Mouse (Mus musculus): ENCODE measurements at regions not wholly inside any gene's neighbourhood (a gene's known extent, or its start where the extent isn't known, plus 50 kb on each side); places are given as distances from the start of the nearest gene placed in this dataset.
A peak's percentile ranks its signal among the peaks of the same experiment; 100 is the strongest.

- no peak for DNase-seq
Measured at GRCm38 (mm10) chr8:9152313-9152925, 462.1 kb upstream of the Arglu1 start.

DNA sequence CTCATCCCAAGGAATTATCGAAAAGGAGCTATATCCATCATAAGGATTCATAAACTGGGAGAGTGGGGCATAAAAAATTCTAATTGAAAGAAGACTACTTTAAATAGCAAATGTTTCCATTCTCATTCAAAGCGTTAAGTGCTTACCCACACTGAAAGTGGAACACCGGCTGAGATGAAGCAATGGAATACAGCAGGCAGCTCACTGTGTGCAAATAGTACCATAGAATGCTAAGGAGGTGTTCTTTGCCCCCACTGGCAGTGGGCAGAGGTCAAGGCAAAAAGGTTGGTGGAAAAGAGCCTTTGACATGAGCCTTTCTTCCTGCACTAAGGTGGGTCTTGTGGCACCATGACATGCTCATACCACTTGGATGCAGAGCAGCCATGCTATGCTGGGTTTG is 454.0 kb upstream of the Arglu1 start:
- DNase-seq = no peak

- DNase-seq = no peak
Measured at GRCm38 (mm10) chr8:9139781-9140180, 449.5 kb upstream of the Arglu1 start.

GRCm38 (mm10) chr8:9139059-9139620 is 448.8 kb upstream of the Arglu1 start:
- peak; percentile 37 for DNase-seq

DNA sequence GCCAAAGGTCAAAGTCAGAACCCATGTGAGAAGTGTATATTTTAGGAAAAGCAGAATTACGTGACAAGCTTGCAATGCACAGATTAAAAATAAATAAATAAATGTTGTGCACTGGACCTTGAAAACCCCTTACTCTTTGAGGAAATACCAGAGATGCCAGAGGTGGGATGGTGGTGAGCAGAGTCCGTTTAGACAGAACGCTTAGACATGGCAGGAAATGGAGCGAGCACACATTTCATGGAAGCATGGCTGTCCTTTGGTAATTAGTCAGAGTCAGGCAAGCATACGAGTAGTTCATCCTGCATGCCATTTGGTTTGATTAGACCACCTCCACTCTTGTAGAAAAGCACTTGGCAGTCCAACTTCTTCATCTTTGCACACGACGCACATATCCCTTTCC is 443.4 kb upstream of the Arglu1 start:
- no peak for DNase-seq

GRCm38 (mm10) chr8:9132612-9133218 is 442.4 kb upstream of the Arglu1 start:
- DNase-seq = no peak

DNA sequence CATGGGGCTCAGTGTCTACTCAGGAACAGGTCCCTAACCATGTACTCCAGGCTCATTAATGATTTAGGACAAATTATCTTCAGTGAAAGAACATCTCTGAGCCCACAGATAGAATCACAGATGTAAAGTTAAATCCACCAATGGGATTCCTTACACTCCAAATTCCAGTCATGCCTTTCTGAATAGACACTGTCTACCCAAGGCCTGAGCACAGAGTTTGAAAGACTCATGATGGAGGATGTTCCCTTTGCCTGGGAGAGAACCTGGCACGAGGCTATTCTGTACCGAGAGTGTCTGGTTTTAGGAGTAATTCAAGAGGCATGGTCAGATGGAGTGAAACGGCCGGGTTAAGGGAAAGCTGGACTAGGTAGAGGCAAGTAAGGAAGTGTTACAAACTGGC is 440.9 kb upstream of the Arglu1 start:
- DNase-seq = no peak

DNA sequence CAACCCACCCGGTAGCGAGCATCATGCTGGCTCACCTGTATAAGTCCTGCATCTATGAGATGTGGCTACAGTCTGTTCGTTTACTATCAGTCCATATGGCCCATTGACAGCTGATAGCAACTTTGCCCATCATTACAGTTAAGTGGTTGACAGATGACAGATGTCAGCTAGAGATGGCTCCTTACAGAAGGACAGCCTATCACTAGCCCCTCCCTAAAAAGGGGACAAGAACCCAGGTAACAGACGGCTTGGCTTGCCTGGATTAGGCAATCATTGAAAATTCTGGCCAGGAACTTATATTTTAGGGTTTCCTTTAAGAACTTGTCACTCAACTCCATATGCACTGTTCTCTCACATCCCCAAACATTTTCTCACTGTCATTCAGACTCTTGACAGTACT is 434.2 kb upstream of the Arglu1 start:
- no peak for DNase-seq

- DNase-seq = no peak
Measured at GRCm38 (mm10) chr8:9117809-9118737, 427.8 kb upstream of the Arglu1 start.

DNA sequence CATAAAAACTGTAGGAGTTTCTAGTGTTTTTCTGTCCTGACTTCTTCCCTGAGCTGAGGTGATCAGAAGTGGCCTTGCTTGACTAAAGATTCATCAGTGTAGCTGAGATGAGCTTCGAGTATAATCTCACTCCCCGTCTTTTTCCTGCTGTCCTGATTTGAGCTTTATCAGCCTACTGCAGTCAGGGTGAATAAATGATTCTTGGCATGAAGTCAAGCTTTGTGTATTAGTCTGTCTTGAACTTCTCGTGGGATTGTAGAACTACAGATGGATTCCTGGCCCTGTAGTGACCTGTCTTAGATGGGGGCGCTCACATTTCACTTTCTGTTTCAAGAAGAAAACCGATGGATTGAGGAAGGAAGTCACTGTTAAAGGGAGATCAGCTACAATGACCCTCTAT is 405.7 kb upstream of the Arglu1 start:
- no peak for DNase-seq

DNA sequence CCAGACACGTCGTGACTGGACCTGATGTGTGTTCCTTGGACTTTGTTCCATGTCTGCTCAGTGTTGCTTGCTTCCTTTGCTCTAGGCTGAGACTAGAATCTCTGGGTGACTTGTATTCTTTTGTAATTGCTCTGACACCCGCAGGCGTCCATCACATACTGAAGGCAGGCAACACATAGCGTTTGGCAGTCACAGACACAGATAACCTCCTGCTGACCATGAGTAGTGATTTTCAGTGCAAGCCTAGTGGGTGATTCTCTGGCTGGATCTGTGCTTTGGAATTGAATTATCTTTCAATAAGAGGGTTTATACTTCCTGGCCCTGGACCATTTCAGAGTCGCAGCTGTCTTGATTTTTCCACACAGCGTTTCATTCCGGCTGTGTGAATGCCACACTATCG is 403.7 kb upstream of the Arglu1 start:
- no peak for DNase-seq

GRCm38 (mm10) chr8:9093356-9093755 is 403.0 kb upstream of the Arglu1 start:
- no peak for DNase-seq

DNA sequence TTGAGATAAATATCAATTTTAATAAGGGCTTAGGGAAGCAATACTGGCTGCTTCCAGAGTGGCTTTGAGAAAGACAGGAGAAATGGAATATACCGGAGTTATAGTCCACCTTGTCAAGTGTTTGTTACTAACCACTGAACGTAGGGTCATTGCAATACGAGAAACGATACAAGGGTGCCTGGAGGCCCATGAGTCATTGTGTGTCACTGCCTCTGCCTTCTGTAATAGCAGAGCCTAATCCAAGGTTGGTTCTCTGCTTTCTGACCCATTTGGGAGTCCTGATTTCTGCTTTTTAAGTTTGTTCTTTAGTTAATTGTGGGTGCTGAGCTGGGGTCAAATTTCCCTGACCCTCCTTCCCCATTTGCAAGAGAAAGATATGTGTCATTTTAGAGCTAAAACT is 382.4 kb upstream of the Arglu1 start:
- DNase-seq = no peak

DNA sequence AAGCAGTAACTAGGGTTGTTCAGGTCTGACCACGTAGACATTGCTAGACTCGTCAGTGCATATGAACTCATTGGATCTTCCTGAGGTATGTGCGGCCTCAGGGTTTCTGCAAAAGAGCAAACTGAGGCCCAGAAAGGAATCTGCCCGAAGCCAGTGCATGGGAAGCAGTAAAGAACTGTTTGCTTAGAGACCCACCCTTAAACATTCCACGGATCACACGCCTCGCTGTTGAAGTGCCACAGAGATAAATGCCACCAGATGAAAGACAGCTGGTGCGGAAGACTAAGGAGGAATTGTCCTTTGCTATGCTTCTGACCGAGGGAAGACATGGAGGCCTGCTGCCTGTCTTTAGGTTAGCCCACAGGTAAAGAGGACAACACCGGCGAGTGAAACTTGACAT is 382.0 kb upstream of the Arglu1 start:
- no peak for DNase-seq

DNA sequence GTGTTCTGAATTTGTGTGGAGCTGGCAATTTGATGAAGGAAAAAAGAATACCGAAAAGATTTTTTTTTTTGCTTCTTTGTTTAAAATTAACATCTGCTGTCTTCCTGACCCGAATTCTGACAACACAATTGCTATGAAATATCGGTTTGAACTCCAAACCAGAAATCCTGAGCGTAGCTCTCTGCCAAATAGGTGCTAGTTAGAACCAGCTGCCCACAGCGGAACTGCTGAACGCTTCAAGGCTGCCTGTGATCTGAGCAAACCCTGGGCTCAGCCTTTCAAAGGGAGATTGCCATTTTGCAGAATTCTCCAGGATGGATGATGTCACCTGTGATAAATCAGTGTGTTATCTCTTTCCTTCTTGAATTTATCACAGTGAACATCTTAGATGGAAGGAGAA is 380.6 kb upstream of the Arglu1 start:
- no peak for DNase-seq

- no peak for DNase-seq
Measured at GRCm38 (mm10) chr8:9069845-9070244, 379.5 kb upstream of the Arglu1 start.

DNA sequence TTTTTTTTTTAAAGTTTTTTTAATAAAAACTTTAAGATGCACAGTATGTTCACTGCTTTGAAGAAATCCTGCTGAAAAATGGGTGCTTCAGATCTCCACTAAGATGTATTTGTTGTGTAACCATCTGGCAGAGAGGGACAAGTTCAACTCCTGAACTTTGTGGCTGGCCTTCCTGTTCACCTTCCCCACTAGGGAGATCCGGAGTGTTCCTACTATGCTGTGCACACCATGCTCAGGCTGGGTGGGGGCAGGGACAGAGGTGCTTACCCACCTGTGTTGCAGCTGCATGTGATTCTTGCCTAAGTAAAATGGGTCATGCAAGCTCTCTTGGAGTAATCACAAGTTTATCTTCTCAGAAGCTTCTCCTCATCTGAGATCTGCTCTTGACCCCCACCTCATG is 377.4 kb upstream of the Arglu1 start:
- no peak for DNase-seq

DNA sequence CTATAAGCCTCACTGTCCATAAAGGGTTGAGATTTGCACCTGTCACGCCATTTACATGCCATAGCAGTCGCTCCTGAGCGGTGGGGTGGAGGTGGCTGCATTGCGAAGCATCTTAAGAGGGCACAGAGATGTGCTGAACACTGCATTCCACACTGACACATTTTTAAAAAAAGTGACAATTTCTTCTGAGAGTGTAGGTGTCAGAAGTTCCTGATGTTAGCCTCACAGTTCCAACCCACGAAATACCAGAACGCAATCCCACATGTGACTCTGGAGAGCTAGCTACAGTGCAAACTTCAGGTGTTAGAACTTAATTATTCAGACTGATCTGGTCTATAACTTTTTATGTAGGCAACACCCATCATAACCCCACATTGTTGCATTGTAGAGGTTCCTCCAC is 369.8 kb upstream of the Arglu1 start:
- no peak for DNase-seq

GRCm38 (mm10) chr8:9055416-9055819 is 365.1 kb upstream of the Arglu1 start:
- DNase-seq = no peak

DNA sequence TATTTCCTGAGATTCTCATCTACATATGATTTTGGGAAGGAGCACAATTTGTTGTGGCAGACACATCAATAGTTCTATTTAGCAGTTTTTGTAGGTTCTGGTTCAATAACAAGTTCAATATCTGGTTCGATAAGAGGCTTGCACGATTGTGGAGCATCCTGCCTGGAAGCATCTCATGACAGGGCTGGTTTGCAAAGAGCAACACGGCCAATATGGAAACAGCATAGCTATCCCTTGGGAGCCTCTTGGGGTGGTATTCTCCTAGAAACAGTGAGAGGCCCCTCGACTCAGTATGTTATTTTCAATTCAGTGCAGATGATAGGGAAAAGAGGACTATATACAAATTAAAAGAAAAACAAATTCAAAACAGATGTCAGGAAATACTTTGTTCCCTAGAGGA is 364.5 kb upstream of the Arglu1 start:
- no peak for DNase-seq

DNA sequence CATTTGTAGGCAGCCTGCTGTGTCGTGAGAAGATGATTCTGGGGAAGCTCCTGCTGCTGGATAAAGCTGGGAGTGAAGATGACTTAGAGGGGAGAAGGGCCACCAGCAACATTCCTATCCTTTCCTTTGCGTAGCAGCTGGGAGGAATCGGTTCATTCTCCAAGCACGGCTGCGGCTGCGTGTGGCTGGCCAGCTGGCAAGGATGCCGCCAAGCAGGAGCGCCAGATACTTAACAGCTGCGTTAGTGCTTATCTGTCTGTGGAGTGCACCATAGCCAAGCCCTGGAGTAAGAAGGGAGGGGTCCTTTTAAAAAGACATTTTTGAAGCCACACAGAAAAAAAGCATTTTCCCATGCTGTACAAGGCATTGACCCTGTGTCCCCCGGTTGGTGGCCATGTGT is 361.4 kb upstream of the Arglu1 start:
- DNase-seq = peak; percentile 81

GRCm38 (mm10) chr8:9050740-9051475 is 360.6 kb upstream of the Arglu1 start:
- DNase-seq = no peak

Data from gastrocnemius, postnatal 10 days (tissue).